ENCODE assay signal across 28 mouse cellular contexts in genomic region chr5:64834213-64834612, GRCm38 (mm10). TPM values are rescaled to one million over a fixed set of nuclear protein-coding genes. Genes with fewer than 3 reads are reported as not detected.
DNase-seq lines count a peak whose midpoint lies in the region; ATAC-seq and TF ChIP-seq lines count a peak whose summit lies in the region.
"Had no signal": no experiment of that assay in that cellular context is flagged by ENCODE, and none has a peak within 500 bp of the region (broad histone marks: within the 10 kb centered on the region; RNA-seq: fewer than 3 reads in every experiment).

No protein-coding gene starts in this region.

- no peak for TF ChIP-seq CTCF in kidney, adult 2 months (conservative IDR thresholded peaks at IDR 0.05; ENCODE audit: insufficient read depth, insufficient read length, low read depth, low read length)
- no peak for TF ChIP-seq CTCF in embryonic fibroblast, embryonic 13.5 days (IDR thresholded peaks at IDR 0.05; ENCODE audit: borderline replicate concordance, insufficient read depth, low read length)
- TF ChIP-seq CTCF in stomach, postnatal 0 days (IDR thresholded peaks at IDR 0.05; ENCODE audit: low read depth) = no peak

- 13% methylated on average over 1 of the region's 1 CpGs for WGBS in kidney, adult 2 months
- 60% methylated on average over 1 of the region's 1 CpGs for WGBS in stomach, postnatal 0 days

- H3K9ac ChIP-seq in stomach, postnatal 0 days (ENCODE audit: low read length) = no peak overlapping the region
- H3K9ac ChIP-seq: embryonic facial prominence, embryonic 12.5 days; hindbrain, embryonic 14.5 days; midbrain, embryonic 12.5 days; neural tube, embryonic 13.5 days had no signal

- no peaks in the 10 kb centered on the region for H3K9me3 ChIP-seq in stomach, postnatal 0 days (ENCODE audit: control insufficient read depth, low read length)
- H3K9me3 ChIP-seq: embryonic facial prominence, embryonic 12.5 days; midbrain, embryonic 12.5 days; neural tube, embryonic 13.5 days had no signal

- H3K4me1 ChIP-seq in kidney, adult 2 months (ENCODE audit: control insufficient read depth, insufficient read depth, low read length) = no peaks in the 10 kb centered on the region; the same call in 1 of the 2 replicates
- H3K4me1 ChIP-seq in embryonic fibroblast, embryonic 13.5 days (ENCODE audit: control insufficient read depth, insufficient read depth, low read length) = no peaks in the 10 kb centered on the region
- H3K4me1 ChIP-seq in stomach, postnatal 0 days (replicated peaks; ENCODE audit: control insufficient read depth, insufficient read depth) = no peaks in the 10 kb centered on the region
- H3K4me1 ChIP-seq: embryonic facial prominence, embryonic 12.5 days; midbrain, embryonic 12.5 days; neural tube, embryonic 13.5 days had no signal

- no peak overlapping the region for H3K27ac ChIP-seq in kidney, adult 2 months (ENCODE audit: insufficient read depth, low read depth, low read length)
- peak overlapping the region; percentile 34; the same call in 1 of the 2 replicates for H3K27ac ChIP-seq in embryonic fibroblast, embryonic 13.5 days (ENCODE audit: insufficient read depth, low read length)
- no peak overlapping the region for H3K27ac ChIP-seq in stomach, postnatal 0 days (replicated peaks)
- H3K27ac ChIP-seq: embryonic facial prominence, embryonic 12.5 days; hindbrain, embryonic 14.5 days; midbrain, embryonic 12.5 days; neural tube, embryonic 13.5 days had no signal

- peak; percentile 36; the same call in 1 of the 2 replicates for ATAC-seq in stomach, postnatal 0 days (ENCODE audit: low FRiP score, low TSS enrichment)
- ATAC-seq: forebrain, embryonic 16.5 days had no signal

- H3K27me3 ChIP-seq in kidney, adult 2 months (replicated peaks; ENCODE audit: control insufficient read depth, insufficient read depth, low read length) = no peaks in the 10 kb centered on the region
- H3K27me3 ChIP-seq in stomach, postnatal 0 days (ENCODE audit: control insufficient read depth, insufficient read depth, low read length) = no peaks in the 10 kb centered on the region
- H3K27me3 ChIP-seq: embryonic facial prominence, embryonic 12.5 days; megakaryocyte, embryonic 14.5 days; midbrain, embryonic 12.5 days; neural tube, embryonic 13.5 days had no signal

- peaks cover 2% of the 10 kb centered on the region for H3K36me3 ChIP-seq in kidney, adult 2 months (ENCODE audit: control insufficient read depth, insufficient read depth, low read length)
- peaks cover 10% of the 10 kb centered on the region for H3K36me3 ChIP-seq in stomach, postnatal 0 days (ENCODE audit: control insufficient read depth, insufficient read depth, low read length)

- TF ChIP-seq POLR2A in kidney, adult 2 months (IDR thresholded peaks at IDR 0.05; ENCODE audit: low read depth, low read length) = no peak
- no peak for TF ChIP-seq POLR2A in embryonic fibroblast, embryonic 13.5 days (IDR thresholded peaks at IDR 0.05; ENCODE audit: low read depth, low read length)

- H3K4me3 ChIP-seq in kidney, adult 2 months (ENCODE audit: insufficient read depth, low read depth, low read length) = no peak overlapping the region
- no peak overlapping the region for H3K4me3 ChIP-seq in embryonic fibroblast, embryonic 13.5 days (ENCODE audit: insufficient read depth, low read length)
- no peak overlapping the region for H3K4me3 ChIP-seq in stomach, postnatal 0 days (ENCODE audit: low read depth, low read length)
- H3K4me3 ChIP-seq: embryonic facial prominence, embryonic 12.5 days; erythroblast, embryonic 14.5 days; megakaryocyte, embryonic 14.5 days; midbrain, embryonic 12.5 days; neural tube, embryonic 13.5 days had no signal

- peak; percentile 49 for DNase-seq in kidney, adult 2 months
- DNase-seq in kidney, adult 11 months = no peak
- peak; percentile 65 for DNase-seq in Muller cell, postnatal 12 days (ENCODE audit: inconsistent ontology term)
- no peak for DNase-seq in stomach, postnatal 0 days (ENCODE audit: low spot score)
- no peak for DNase-seq in embryo, embryonic 10.5 days (ENCODE audit: low spot score)
- DNase-seq in adrenal gland, adult 2 months = no peak
- DNase-seq: adrenal gland, postnatal 10 days; B cell, adult 2 months; cerebellum, adult 11 months; cerebellum, adult 9-10 months; cerebellum, postnatal 36 days; embryo, embryonic 11 days; gastrocnemius, postnatal 10 days; kidney, postnatal 14 days; lung, adult 18-20 months; lung, postnatal 14 days; right cerebral cortex, postnatal 4 days; thymus, postnatal 4 days had no signal

- no peak overlapping the region for H3K4me2 ChIP-seq in stomach, postnatal 0 days (replicated peaks; ENCODE audit: low read depth)
- H3K4me2 ChIP-seq: embryonic facial prominence, embryonic 12.5 days; heart, embryonic 11.5 days; hindbrain, embryonic 14.5 days; liver, embryonic 11.5 days; midbrain, embryonic 12.5 days; neural tube, embryonic 13.5 days had no signal

- no peak for TF ChIP-seq EP300 in stomach, postnatal 0 days (optimal IDR thresholded peaks at IDR 0.05)

RNA-seq across cellular contexts. Expression of gene Klf3, which starts 31.0 kb away (rescaled TPM):
- 46.9 and 47.0 TPM in 2 replicates for polyA plus RNA-seq in kidney, adult 2 months (2012; rRNA removed)
- polyA plus RNA-seq in embryonic fibroblast, embryonic 13.5 days (2011; ENCODE audit: insufficient read length, low read depth, missing spikeins) = 105 and 107 TPM in 2 replicates
- polyA plus RNA-seq in stomach, postnatal 0 days (2015; fragmentation: Nextera tagmentation; extraction: Ambion mirVana) = 97.5 and 101 TPM in 2 replicates
- 10 to 100 TPM; 62.1 to 69.2 TPM for total RNA-seq in adrenal gland, adult 2 months (2021)
- polyA plus RNA-seq in adrenal gland, adult 2 months (2012; rRNA removed) = 80.7 and 83.2 TPM in 2 replicates

Comparison
In these comparisons a context has a peak if more than half of its experiments do, and no peak if none do; other contexts are left out.
1. DNase-seq: peak in kidney, adult 2 months (single experiment) and Muller cell, postnatal 12 days (single experiment); none in kidney, adult 11 months (single experiment), stomach, postnatal 0 days (single experiment), embryo, embryonic 10.5 days (single experiment) and adrenal gland, adult 2 months (single experiment).